Mouse (Mus musculus): ENCODE data around the gene H13.

GRCm38 (mm10) chr2:152739031-152739841 is 70.0 kb downstream of the H13 start:
- TF ChIP-seq CTCF (IDR thresholded peaks at IDR 0.05; ENCODE audit: low read depth, low read length) (no peak), POLR2A (IDR thresholded peaks at IDR 0.05; ENCODE audit: insufficient read depth, low read length) (no peak)

All from ES-Bruce4 (cell line).